Mouse (Mus musculus) WW6 (cell line): ENCODE data around the gene Mageb18.
"Not testable (repeated sequence)": the region's sequence is repeated elsewhere in the genome, so short reads cannot be mapped to it uniquely, and the experiment has no call there.

ENCODE experiments used
- DNase-seq: peaks from one replicate; pipeline ENCODE4 v3.0.0-alpha.2; 2013; ENCODE audit warnings: low read depth, low spot score

Gene Mageb18

GRCm38 (mm10) chrX:92599472-92599871 lies at the start of gene Mageb18:
TSS of gene Mageb18 (minus strand) at chrX:92599572.
- DNase-seq: no peak

DNA sequence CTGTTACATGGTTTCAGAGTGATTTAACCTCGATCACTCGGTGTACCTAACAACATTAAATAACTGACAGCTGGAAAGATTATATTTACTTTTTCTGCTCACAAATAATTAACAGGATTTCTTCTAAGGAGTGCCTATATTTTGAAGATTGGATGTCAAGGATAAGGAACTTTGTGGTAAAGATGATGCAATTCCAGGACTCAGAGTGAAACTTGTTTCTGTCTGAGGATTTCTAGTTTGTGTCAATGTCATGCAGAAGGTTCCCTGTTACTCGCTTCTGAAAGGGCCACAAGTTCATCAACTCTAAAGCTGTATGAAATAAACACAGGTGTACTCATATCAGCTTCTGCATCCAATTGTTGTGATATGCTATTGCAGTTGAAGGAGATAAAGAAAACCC lies 13.4 kb upstream of the Mageb18 start:
- DNase-seq: no peak

- no peak for DNase-seq
Measured at GRCm38 (mm10) chrX:92610466-92610865, 11.1 kb upstream of the Mageb18 start.

DNA sequence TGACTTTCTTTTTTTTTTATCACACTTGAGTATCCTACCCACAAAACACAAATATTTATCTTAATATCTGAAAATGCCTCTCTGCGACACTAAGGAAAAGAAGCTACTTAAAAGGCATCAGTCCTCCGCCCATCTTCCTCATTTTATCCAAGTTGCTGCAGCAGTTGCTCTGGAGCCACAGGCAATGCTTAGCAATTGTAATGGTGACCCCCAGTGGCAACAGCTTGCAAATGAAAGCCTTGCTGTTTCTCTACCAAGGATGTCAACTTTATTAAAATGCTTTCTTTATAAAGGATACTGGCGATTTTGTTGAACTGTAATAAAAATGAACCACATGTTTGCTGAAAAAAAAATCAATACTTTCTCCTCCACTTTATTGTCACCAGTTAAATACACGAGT lies 2.0 kb downstream of the Mageb18 start:
- DNase-seq: no peak

GRCm38 (mm10) chrX:92527826-92528225 lies 71.5 kb downstream of the Mageb18 start:
- no peak for DNase-seq

GRCm38 (mm10) chrX:92498254-92498653 lies 101.1 kb downstream of the Mageb18 start:
- no peak for DNase-seq

DNA sequence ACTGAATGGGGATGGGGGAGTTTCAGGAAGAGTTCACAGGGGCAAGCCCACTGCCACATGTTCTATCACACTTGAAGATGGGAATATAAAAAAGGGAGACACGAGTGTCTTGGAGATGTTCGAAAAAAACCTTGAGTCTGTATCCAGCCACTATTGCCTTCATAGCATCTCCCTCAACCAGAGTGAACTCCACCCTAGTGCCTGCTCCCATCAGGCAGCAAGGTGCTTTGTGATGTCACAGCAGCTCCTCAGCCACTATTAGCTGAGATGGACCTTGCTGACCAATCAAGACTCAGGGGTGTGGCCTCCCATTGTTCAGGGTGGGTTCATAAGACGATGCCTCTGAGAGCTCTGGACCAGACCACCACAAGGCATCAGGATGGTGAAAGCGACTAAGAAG lies 109.7 kb downstream of the Mageb18 start, which contains the start of gene Gm5941:
TSS of gene Gm5941 (plus strand) at position 301 of the 400 bp plus-strand sequence.
- not testable (repeated sequence) for DNase-seq

DNA sequence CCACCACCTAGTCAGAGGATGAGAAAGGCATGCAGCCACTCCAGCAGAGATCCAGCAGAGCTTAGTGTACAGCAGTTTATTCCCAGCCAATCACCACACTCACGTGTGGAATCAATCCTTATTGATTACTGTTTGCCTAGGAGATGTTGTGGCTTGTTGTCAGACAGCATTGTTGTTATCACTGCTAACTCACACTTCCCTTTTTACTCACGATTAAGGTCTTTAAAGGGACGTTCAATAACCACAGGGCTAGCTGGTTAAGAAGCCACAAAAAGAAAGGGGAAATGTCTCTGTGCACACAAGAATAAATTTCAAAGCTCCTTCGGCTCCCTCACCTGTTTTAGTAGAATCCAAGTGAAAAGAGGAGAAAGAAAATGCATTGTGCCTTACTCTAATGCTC lies 134.6 kb downstream of the Mageb18 start:
- no peak for DNase-seq

DNA sequence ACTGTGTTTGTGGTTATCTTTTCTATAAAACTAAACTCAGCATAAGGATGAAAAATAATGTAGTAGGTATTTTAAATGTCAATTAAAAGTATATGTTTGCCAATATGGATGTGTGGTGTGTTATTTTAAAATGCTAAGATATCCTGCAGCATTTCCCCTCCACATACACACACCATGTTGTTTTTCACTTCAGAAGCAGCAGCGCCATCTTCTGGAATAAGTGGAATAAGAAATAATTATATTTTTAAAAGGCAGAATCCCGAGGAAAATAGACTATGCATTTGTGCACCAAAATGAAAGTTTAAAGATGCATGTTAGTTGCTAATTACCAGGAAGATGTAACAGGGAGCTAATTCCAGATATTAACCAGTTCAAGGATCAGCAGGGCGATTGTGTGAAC lies 138.9 kb downstream of the Mageb18 start:
- DNase-seq: no peak

GRCm38 (mm10) chrX:92387384-92387783 lies 212.0 kb downstream of the Mageb18 start:
- no peak for DNase-seq

DNA sequence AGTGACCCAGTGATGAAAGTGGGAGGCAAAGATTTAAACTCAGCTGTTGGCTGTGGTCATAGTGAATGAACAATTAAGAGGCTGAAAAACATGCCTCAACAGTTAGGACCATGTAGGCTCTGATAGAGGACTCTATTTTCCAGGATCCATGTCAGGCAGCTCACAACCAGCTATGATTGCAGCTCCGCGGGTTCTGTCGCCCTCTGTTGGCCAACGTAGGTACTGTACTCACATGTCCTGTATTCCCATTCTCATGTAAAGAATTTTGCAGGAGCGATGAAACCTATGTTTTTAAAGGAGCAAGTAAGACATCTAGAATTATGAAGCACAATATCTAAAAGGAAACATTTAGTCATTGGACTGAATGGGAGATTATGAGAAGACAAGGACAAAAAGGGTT lies 256.4 kb downstream of the Mageb18 start:
- DNase-seq: peak; percentile 1

DNA sequence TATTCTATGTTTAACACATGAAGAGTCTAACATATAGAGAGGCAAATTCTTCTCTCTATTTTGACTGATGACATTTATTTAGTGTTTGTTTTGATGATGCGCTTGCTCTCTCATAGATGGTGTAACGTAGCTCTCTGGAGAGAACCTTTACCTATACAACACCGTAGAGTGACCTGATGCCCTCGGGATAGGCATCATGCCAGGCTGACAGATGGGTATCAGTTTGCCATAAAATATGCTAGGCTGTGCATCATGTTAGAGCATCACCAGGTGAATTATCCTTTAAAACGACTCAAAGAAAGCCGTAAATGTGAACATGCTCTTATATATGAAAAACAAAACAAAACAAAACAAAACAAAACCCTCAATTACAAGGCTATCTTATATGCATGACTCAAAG lies 258.5 kb downstream of the Mageb18 start:
- DNase-seq: no peak

DNA sequence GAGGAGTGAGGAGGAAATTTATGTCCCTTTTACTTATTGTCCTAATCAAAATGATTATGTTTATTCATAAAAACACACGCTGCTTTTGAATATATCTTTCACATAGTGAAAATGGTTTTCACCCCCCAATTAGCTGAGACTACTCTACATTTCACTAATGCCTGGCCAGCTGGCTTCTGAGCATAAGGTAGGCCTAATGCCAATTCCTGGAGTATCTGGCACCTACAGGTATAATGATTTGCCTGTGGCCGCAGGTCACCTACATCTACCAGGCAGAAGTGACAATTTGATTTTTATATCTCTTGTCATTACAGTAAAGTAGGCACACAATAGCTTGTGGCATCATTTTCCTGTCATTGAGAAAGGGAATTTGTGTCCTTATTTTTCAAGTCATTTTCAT lies 259.8 kb downstream of the Mageb18 start:
- DNase-seq: no peak

DNA sequence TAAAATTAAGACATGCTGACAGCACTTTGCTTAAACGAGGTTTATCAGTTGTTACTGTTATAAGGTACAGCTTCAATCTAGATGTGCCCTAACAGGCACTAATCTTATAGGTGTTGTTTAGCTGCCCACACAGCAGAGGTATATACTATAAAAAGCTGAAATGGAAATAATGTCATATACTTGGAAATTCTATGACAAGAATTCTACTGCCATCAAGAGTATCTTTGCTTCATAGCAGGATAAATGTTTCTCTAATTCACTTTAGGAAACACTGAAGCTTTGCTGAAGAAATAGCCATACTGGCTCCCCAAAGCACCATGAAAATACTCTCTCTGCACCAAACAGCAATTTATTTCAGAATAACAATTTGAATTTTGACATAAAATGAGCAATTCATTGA lies 265.9 kb downstream of the Mageb18 start:
- DNase-seq: no peak

GRCm38 (mm10) chrX:92323599-92323998 lies 275.8 kb downstream of the Mageb18 start:
- DNase-seq: no peak

GRCm38 (mm10) chrX:92280619-92281018 lies 318.8 kb downstream of the Mageb18 start:
- no peak for DNase-seq
